Mouse (Mus musculus): ENCODE data around the gene Ugt2b34.
"Not testable (repeated sequence)": the region's sequence is repeated elsewhere in the genome, so short reads cannot be mapped to it uniquely, and the experiment has no call there.

The Ugt2b34 gene

DNA sequence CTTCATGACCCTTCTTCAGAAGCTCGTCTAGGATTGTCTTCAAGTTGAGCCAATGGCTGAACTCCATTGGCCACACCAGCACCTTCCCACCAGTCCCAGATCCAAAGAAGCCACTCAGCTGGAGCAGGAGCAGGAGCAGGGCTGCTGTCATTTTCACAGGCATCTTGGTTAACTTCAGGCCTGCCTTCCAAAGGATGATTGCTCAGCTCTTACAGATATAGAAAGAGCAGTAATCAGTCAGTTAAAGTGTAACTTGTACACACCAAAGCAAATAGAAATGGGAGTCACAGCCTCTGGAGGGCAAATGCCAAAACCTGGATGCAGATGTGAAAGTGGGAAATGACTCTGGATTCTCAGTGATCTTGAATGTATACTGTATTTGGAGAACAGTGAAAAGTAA, at the start of gene Ugt2b34:
Gene Ugt2b34 (minus strand): TSS at position 180 of the 400 bp plus-strand sequence.
- DNase-seq (ENCODE audit: low read depth, low spot score), result no peak

DNA sequence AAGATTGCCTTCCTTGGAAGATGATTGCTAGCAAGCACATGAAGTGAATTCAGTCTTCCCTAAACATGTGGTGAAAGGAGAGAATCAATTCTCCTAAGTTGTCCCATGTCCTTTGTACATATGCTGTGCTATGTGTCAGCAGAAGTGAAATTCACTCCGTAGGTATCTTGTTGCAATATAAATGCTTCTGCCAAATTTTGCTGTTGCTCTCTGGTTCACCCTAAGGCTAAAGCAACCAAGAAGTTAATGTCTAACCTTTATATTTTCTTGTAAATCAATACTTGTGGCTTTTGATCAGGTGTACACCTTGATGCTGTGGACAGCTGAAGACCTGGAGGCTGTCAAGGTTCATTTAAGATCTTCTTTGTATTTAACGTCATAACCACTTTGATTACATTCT, 35.4 kb upstream of the Ugt2b34 start:
- no peak for DNase-seq (ENCODE audit: low read depth, low spot score)

- no peak for DNase-seq (ENCODE audit: low read depth, low spot score)
These were observed 19.7 kb upstream of the Ugt2b34 start, which contains the start of gene Ugt2b1 for GRCm38 (mm10) chr5:86926426-86926825. Gene Ugt2b1 (minus strand): TSS chr5:86926530.

GRCm38 (mm10) chr5:86920661-86921233, 14.0 kb upstream of the Ugt2b34 start:
- no peak for DNase-seq (ENCODE audit: low read depth, low spot score)

DNA sequence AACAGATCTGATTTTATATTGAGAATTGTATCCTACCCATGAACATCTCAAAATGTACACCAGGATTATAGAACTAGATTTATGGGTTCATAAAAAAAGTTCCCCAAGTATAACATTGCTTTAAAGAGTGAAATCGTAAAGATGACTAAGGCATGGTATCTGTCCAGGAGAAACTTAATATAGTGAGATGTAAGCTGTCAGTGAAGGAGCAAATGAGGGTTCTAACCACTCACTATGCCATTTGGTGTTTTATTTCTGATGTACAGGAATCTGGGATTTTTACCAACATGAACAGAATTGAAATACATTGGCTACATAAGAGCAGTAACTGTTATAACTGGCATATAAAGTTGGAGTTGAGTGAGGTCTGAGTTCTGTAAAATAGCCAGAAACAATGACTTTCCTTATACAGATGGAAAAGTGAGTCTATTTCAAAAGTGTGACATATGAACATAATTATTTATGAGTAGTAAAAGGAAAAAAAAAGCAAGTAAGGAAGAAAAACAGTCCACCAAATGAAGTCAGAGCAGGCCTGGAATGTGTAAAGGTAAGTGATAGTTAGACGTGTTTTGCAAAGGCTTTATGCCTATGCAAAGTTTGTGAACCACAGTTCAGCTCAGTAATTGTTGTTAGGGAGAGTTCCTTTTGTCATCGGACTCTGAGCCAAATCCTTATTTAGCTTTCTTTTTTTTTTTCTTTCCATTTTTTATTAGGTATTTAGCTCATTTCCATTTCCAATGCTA, 4.8 kb upstream of the Ugt2b34 start:
- DNase-seq (ENCODE audit: low read depth, low spot score), result no peak

- no peak for DNase-seq (ENCODE audit: low read depth, low spot score)
These were observed 4.0 kb upstream of the Ugt2b34 start for GRCm38 (mm10) chr5:86910770-86911169.

DNA sequence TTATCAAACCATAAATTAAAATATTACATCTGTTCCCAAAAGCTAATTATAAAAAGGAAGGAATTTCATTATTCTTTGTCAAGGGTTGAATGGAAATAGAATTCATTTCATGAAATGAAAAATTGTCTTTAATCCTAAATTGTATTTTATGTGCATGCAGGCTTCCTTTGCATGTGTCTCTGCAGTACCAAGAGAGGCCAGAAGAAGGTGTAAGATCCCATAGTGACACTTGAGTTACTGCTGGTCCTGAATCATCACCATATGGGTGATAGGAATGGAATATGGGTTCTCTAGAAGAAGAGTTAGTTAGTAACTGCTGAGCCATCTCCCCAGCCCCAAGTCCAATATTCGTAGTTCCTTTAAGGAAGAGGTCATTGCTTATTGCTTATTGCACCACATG, 16.8 kb downstream of the Ugt2b34 start:
- DNase-seq (ENCODE audit: low read depth, low spot score), result no peak

GRCm38 (mm10) chr5:86888420-86888819, 18.3 kb downstream of the Ugt2b34 start:
- DNase-seq (ENCODE audit: low read depth, low spot score), result no peak

DNA sequence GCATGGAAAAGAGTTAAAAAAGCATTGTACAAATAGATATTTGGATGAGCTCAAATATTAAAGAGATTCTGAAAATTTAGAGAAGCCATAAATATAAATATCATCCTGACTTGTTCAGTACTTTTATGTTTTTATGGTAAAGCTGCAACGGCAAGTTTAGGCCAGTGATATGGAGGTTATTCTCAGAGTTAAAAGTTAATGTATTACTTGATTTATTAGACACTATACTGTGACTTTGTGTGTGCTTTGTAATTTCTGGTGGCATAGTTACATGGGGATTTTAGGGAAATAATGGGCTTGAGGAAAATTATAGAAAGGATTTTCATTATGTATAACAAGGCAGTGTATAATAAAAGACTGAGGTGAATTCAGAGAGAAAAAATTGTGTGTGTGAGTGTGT, 19.7 kb downstream of the Ugt2b34 start:
- no peak for DNase-seq (ENCODE audit: low read depth, low spot score)

- DNase-seq (ENCODE audit: low read depth, low spot score), result no peak
These were observed 20.1 kb downstream of the Ugt2b34 start for GRCm38 (mm10) chr5:86886620-86887019.

GRCm38 (mm10) chr5:86871877-86872276, 34.9 kb downstream of the Ugt2b34 start:
- no peak for DNase-seq (ENCODE audit: low read depth, low spot score)

- no peak for DNase-seq (ENCODE audit: low read depth, low spot score)
These were observed 48.4 kb downstream of the Ugt2b34 start for GRCm38 (mm10) chr5:86858336-86858735.

GRCm38 (mm10) chr5:86857682-86858081, 49.1 kb downstream of the Ugt2b34 start:
- DNase-seq (ENCODE audit: low read depth, low spot score), result no peak

DNA sequence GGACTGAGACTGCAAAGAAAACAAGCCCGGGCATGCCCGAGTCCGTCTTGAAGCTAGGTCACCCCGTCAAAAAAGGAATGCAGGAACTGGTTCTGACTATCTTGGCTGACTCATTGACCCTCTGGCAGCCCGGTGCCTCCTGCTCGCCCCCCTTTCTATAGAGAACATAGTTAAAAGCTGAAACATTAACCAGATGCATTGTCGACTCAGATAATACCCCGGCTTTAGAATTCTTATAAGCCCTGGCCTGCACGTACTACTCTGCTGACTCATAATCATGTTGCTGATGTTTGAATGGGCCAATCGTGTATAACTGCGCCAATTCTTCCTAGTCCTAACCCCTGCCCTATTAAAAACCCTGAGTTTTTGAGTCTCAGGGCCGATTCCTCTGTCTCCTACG, 50.2 kb downstream of the Ugt2b34 start:
- DNase-seq (ENCODE audit: low read depth, low spot score), result not testable (repeated sequence)

- DNase-seq (ENCODE audit: low read depth, low spot score), result no peak
These were observed 55.1 kb downstream of the Ugt2b34 start for GRCm38 (mm10) chr5:86851658-86852057.

DNA sequence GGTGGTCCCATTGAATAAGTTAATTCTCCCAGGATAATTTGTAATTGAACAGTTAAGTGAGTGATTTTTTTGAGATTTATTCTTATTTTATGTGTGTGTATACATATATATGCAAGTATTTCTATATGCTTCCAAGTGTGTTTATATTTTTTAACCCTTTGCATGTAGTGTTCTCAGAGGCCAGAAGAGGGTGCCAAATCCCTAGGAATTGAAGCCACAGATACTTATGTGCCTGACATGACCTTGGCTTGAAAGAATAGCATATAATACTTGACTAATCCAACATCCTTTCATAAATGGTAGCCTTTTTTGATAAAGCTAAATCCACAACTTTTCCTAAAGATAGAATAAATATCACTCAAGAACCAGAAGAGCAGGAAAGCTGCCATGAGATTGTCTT, 56.6 kb downstream of the Ugt2b34 start:
- no peak for DNase-seq (ENCODE audit: low read depth, low spot score)

DNA sequence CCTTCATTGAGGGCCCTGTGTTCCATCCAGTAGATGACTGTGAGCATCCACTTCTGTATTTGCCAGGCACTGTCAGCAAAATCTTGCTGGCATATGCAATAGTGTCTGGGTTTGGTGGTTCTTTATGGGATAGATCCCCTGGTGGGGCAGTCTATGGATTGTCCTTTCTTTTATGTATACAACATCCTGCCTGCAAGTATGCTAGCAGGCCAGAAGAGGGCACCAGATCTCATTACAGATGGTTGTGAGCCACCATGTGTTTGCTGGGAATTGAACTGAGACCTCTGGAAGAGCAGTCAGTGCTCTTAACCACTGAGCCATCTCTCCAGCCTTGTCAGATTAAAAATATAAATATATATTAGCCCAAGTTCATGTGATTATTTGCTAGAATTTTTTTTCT, 65.5 kb downstream of the Ugt2b34 start:
- not testable (repeated sequence) for DNase-seq (ENCODE audit: low read depth, low spot score)

DNA sequence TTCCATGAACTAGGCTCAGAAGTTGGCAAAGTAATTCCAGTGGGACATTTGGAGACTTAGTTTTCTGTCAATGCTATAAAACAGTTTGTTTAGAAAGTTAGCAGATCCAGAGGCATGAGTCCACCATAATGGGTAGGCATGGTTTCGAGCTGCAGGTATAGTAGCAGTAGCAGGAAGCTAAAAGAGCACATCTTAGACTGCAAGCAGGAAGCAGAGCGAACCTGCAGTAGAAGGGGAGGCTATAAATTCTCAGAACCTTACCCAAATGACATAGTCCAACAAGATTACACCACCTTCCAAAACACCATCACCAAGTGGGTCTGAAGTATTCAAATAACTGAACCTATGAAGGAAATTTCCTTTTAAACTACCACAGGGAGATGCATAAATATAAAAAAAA, 66.5 kb downstream of the Ugt2b34 start:
- DNase-seq (ENCODE audit: low read depth, low spot score), result no peak
